Mouse (Mus musculus) kidney, adult 18-20 months (tissue): Measurements from ENCODE around the gene Tmem126b.
A peak's percentile ranks its signal among the peaks of the same experiment; 100 is the strongest.

Experiments
- DNase-seq: peaks from one replicate; pipeline ENCODE4 v3.0.0; 2021

Tmem126b gene

GRCm38 (mm10) chr7:90475793-90476312 lies at the start of gene Tmem126b:
Tmem126b (minus strand) TSS chr7:90476001.
- DNase-seq: peak; percentile 100

GRCm38 (mm10) chr7:90512293-90512692 lies 36.5 kb upstream of the Tmem126b start:
- DNase-seq: no peak

- no peak for DNase-seq
These were observed 32.3 kb upstream of the Tmem126b start for GRCm38 (mm10) chr7:90508124-90508523.

GRCm38 (mm10) chr7:90482607-90483006 lies 6.8 kb upstream of the Tmem126b start:
- no peak for DNase-seq

- DNase-seq: no peak
These were observed 778 bp upstream of the Tmem126b start, which contains the start of gene Dlg2 for GRCm38 (mm10) chr7:90476313-90477245. Dlg2 (plus strand) TSS chr7:90476672.

GRCm38 (mm10) chr7:90473511-90473910 lies 2.3 kb downstream of the Tmem126b start:
- DNase-seq: no peak

GRCm38 (mm10) chr7:90461441-90461840 lies 14.4 kb downstream of the Tmem126b start:
- DNase-seq: no peak

GRCm38 (mm10) chr7:90460930-90461329 lies 14.9 kb downstream of the Tmem126b start:
- peak; percentile 38 for DNase-seq

- no peak for DNase-seq
These were observed 15.5 kb downstream of the Tmem126b start for GRCm38 (mm10) chr7:90460330-90460729.

- DNase-seq: no peak
These were observed 18.3 kb downstream of the Tmem126b start for GRCm38 (mm10) chr7:90457517-90457916.

- peak; percentile 89 for DNase-seq
These were observed 18.8 kb downstream of the Tmem126b start, which contains the start of gene Tmem126a for GRCm38 (mm10) chr7:90456845-90457468. Tmem126a (minus strand) TSS chr7:90457229.

- no peak for DNase-seq
These were observed 19.5 kb downstream of the Tmem126b start for GRCm38 (mm10) chr7:90456149-90456844.

GRCm38 (mm10) chr7:90444206-90444605 lies 31.6 kb downstream of the Tmem126b start:
- DNase-seq: peak; percentile 16

- peak; percentile 80 for DNase-seq
These were observed 32.4 kb downstream of the Tmem126b start for GRCm38 (mm10) chr7:90443101-90444091.

- DNase-seq: peak; percentile 96
These were observed 33.2 kb downstream of the Tmem126b start, which contains the start of gene Crebzf for GRCm38 (mm10) chr7:90442518-90443080. Crebzf (plus strand) TSS chr7:90442729.

- DNase-seq: no peak
These were observed 33.7 kb downstream of the Tmem126b start for GRCm38 (mm10) chr7:90442070-90442469.

- DNase-seq: no peak
These were observed 35.8 kb downstream of the Tmem126b start for GRCm38 (mm10) chr7:90440044-90440443.

- no peak for DNase-seq
These were observed 43.6 kb downstream of the Tmem126b start for GRCm38 (mm10) chr7:90432221-90432620.

GRCm38 (mm10) chr7:90427006-90427405 lies 48.8 kb downstream of the Tmem126b start:
- DNase-seq: no peak

GRCm38 (mm10) chr7:90426020-90427001 lies 49.5 kb downstream of the Tmem126b start, which contains the start of gene Ccdc89:
Ccdc89 (plus strand) TSS chr7:90426577.
- peak; percentile 81 for DNase-seq
